Comparison of ENCODE assay signal across 8 mouse cellular contexts in the genomic region with DNA sequence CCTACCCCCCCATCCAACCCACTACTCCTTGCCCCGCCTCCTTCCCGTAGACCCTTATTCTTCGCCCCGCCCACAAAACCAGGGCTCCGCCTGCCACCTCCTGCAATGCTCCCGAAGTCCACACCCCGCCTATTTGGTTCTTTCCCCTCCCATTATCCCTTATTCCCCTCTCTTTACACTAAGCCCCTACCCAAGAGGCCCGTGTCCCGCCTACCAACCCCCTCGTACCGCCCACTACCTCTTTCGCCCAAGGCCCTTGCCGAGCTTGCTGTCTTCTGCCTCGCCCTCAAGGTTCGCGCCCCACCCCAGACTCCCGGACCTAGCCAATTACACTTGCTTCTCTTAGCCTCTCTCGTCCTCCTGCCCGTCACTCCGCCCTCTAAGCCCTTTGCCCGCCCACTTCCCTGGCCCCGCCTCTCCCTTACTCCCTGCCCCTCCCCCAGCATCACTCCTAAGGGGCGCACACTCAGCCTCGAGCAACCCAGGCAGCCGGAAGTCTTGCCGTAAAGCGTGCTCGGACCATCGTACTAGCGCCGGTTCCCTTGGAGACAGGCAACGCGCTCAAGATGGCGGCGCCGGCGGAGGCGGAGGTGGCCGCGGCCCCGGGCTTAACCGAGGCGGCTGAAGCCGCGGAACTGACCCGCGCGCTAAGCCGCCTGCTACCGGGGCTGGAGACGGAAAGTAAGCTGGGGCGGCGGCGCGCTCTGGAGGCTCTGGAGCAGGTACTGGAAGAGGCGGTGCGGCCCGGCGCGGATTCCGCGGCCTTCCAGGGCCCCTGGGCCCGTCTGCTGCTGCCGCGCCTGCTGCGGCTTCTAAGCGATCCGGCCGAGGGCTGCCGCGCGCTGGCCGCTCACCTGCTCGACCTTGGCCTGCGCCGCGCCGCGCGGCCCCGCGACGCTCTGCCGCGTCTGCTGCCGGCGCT. TPM values are rescaled to one million over a fixed set of nuclear protein-coding genes. Genes with fewer than 3 reads are reported as not detected.
A peak's percentile ranks its signal among the peaks of the same experiment; 100 is the strongest.
DNase-seq lines count a peak whose midpoint lies in the region; ATAC-seq and TF ChIP-seq lines count a peak whose summit lies in the region.

TSS of gene Prkar1b (minus strand) at position 321 of the 922 bp plus-strand sequence.
TSS of gene Dnaaf5 (plus strand) at position 543 of the 922 bp plus-strand sequence.

- peak within 1 kb of the TSS; percentile 72; the same call in 1 of the 2 replicates for H3K27ac ChIP-seq in heart, embryonic 12.5 days (ENCODE audit: poor library complexity, severe bottlenecking)
- H3K27ac ChIP-seq in kidney, postnatal 0 days: peak within 1 kb of the TSS; percentile 66
- peak within 1 kb of the TSS; percentile 40; the same call in 1 of the 2 replicates for H3K27ac ChIP-seq in liver, embryonic 11.5 days (ENCODE audit: low read depth, low read length)
- peak within 1 kb of the TSS; percentile 36; the same call in 1 of the 2 replicates for H3K27ac ChIP-seq in stomach, embryonic 14.5 days (ENCODE audit: low read length)

- H3K9ac ChIP-seq in heart, embryonic 12.5 days: peak within 1 kb of the TSS; percentile 89
- peak within 1 kb of the TSS; percentile 64 for H3K9ac ChIP-seq in kidney, postnatal 0 days (ENCODE audit: low read depth, low read length)
- H3K9ac ChIP-seq in liver, embryonic 11.5 days (ENCODE audit: low read depth, low read length): peak within 1 kb of the TSS; percentile 75
- peak within 1 kb of the TSS; percentile 67 for H3K9ac ChIP-seq in stomach, embryonic 14.5 days (replicated peaks; ENCODE audit: low read depth, low read length)

- no peaks in the 10 kb centered on the region for H3K27me3 ChIP-seq in heart, embryonic 12.5 days (replicated peaks)
- H3K27me3 ChIP-seq in kidney, postnatal 0 days (ENCODE audit: insufficient read depth, low read length): no peaks in the 10 kb centered on the region
- no peaks in the 10 kb centered on the region for H3K27me3 ChIP-seq in liver, embryonic 11.5 days (replicated peaks; ENCODE audit: control insufficient read depth, insufficient read depth, low read length)
- no peaks in the 10 kb centered on the region for H3K27me3 ChIP-seq in stomach, embryonic 14.5 days (ENCODE audit: control insufficient read depth, insufficient read depth, low read length)

- DNase-seq in CD4-positive helper T cell, adult 2 months (ENCODE audit: low read depth, low spot score): peak; percentile 100
- DNase-seq in brain, embryonic 18.5 days (ENCODE audit: low read depth, low spot score): peak; percentile 98
- peak; percentile 100 for DNase-seq in kidney, postnatal 0 days (ENCODE audit: low spot score)
- DNase-seq in liver, embryonic 11.5 days (ENCODE audit: low spot score): peak; percentile 99
- DNase-seq in naive thymus-derived CD4-positive, alpha-beta T cell, adult 2 months (ENCODE audit: low read depth): peak; percentile 100

- H3K4me2 ChIP-seq in heart, embryonic 12.5 days: peak within 1 kb of the TSS; percentile 95
- peak within 1 kb of the TSS; percentile 86 for H3K4me2 ChIP-seq in kidney, postnatal 0 days (ENCODE audit: low read length)
- peak within 1 kb of the TSS; percentile 76 for H3K4me2 ChIP-seq in liver, embryonic 11.5 days
- peak within 1 kb of the TSS; percentile 83 for H3K4me2 ChIP-seq in stomach, embryonic 14.5 days (replicated peaks; ENCODE audit: low read depth, low read length)

- WGBS in heart, embryonic 12.5 days: under 1% methylated on average over 82 of the region's 87 CpGs
- WGBS in kidney, postnatal 0 days: under 1% methylated on average over 70 of the region's 87 CpGs
- WGBS in liver, embryonic 11.5 days: under 1% methylated on average over 87 of the region's 87 CpGs
- under 1% methylated on average over 87 of the region's 87 CpGs for WGBS in stomach, embryonic 14.5 days

- TF ChIP-seq CTCF in kidney, postnatal 0 days (IDR thresholded peaks at IDR 0.05; ENCODE audit: low read depth): no peak

- H3K9me3 ChIP-seq in heart, embryonic 12.5 days (replicated peaks): no peaks in the 10 kb centered on the region
- no peaks in the 10 kb centered on the region for H3K9me3 ChIP-seq in kidney, postnatal 0 days (replicated peaks; ENCODE audit: low read length)
- H3K9me3 ChIP-seq in liver, embryonic 11.5 days (ENCODE audit: control insufficient read depth, low read length): no peaks in the 10 kb centered on the region
- no peaks in the 10 kb centered on the region for H3K9me3 ChIP-seq in stomach, embryonic 14.5 days (ENCODE audit: control insufficient read depth, low read depth, low read length)

- ATAC-seq in erythroid progenitor cell, adult 5-6 weeks (replicated peaks; ENCODE audit: low FRiP score, poor library complexity, severe bottlenecking): peak; percentile 92
- ATAC-seq in heart, embryonic 12.5 days (ENCODE audit: insufficient number of reproducible peaks, low FRiP score): peak; percentile 95
- peak; percentile 96 for ATAC-seq in kidney, postnatal 0 days (replicated peaks; ENCODE audit: low FRiP score, low read depth)
- peak; percentile 94 for ATAC-seq in liver, embryonic 11.5 days (replicated peaks; ENCODE audit: low FRiP score)
- ATAC-seq in stomach, embryonic 14.5 days (ENCODE audit: insufficient number of reproducible peaks, insufficient read depth, low FRiP score, low read depth): peak; percentile 96

- peaks cover 32% of the 10 kb centered on the region for H3K36me3 ChIP-seq in heart, embryonic 12.5 days
- H3K36me3 ChIP-seq in kidney, postnatal 0 days (ENCODE audit: insufficient read depth, low read length): peaks cover 28% of the 10 kb centered on the region
- peaks cover 12% of the 10 kb centered on the region for H3K36me3 ChIP-seq in liver, embryonic 11.5 days (ENCODE audit: control insufficient read depth, insufficient read depth, low read length)
- peaks cover 16% of the 10 kb centered on the region for H3K36me3 ChIP-seq in stomach, embryonic 14.5 days (ENCODE audit: control insufficient read depth, insufficient read depth, low read length)

- peak within 1 kb of the TSS; percentile 90 for H3K4me3 ChIP-seq in heart, embryonic 12.5 days
- peak within 1 kb of the TSS; percentile 68 for H3K4me3 ChIP-seq in kidney, postnatal 0 days (replicated peaks; ENCODE audit: low read depth, low read length)
- peak within 1 kb of the TSS; percentile 80 for H3K4me3 ChIP-seq in liver, embryonic 11.5 days (ENCODE audit: low read depth, low read length)
- peak within 1 kb of the TSS; percentile 79 for H3K4me3 ChIP-seq in stomach, embryonic 14.5 days (ENCODE audit: low read depth, low read length)

- peaks cover 21% of the 10 kb centered on the region for H3K4me1 ChIP-seq in heart, embryonic 12.5 days (replicated peaks)
- H3K4me1 ChIP-seq in kidney, postnatal 0 days (replicated peaks; ENCODE audit: insufficient read depth, low read length): 0 out of 2 replicates have a peak, but pooled peaks cover 3% of the 10 kb centered on the region
- peaks cover 9% of the 10 kb centered on the region for H3K4me1 ChIP-seq in liver, embryonic 11.5 days (replicated peaks; ENCODE audit: control insufficient read depth, insufficient read depth, low read length)
- peaks cover 9% of the 10 kb centered on the region for H3K4me1 ChIP-seq in stomach, embryonic 14.5 days (ENCODE audit: control insufficient read depth, insufficient read depth, low read length)

RNA-seq across cellular contexts. Expression of gene Prkar1b, which starts in this region (rescaled TPM):
- total RNA-seq in erythroid progenitor cell, adult 5-6 weeks (2015; ENCODE audit: low replicate concordance): 0.72 TPM in 1 of 2 replicates, not detected in the other
- total RNA-seq in erythroid progenitor cell, adult 5-6 weeks (2017; ENCODE audit: low replicate concordance): 0.08 TPM in 1 of 2 replicates, not detected in the other
- polyA plus RNA-seq in heart, embryonic 12.5 days (2016; fragmentation: Nextera tagmentation; extraction: Ambion mirVana): 10.4 and 11.5 TPM in 2 replicates
- 19.3 and 21.8 TPM in 2 replicates for polyA plus RNA-seq in kidney, postnatal 0 days (2015; fragmentation: Nextera tagmentation; extraction: Ambion mirVana)
- 5.3 and 6.9 TPM in 2 replicates for polyA plus RNA-seq in liver, embryonic 11.5 days (2014; fragmentation: Nextera tagmentation; extraction: Ambion mirVana)
- 19.5 and 20.1 TPM in 2 replicates for polyA plus RNA-seq in stomach, embryonic 14.5 days (2014; fragmentation: Nextera tagmentation; extraction: Ambion mirVana)

RNA-seq across cellular contexts. Expression of gene Dnaaf5, which starts in this region (rescaled TPM):
- total RNA-seq in erythroid progenitor cell, adult 5-6 weeks (2015; ENCODE audit: low replicate concordance): 1.7 and 1.8 TPM in 2 replicates
- total RNA-seq in erythroid progenitor cell, adult 5-6 weeks (2017; ENCODE audit: low replicate concordance): 2.6 and 3.6 TPM in 2 replicates
- 9.8 and 10.5 TPM in 2 replicates for polyA plus RNA-seq in heart, embryonic 12.5 days (2016; fragmentation: Nextera tagmentation; extraction: Ambion mirVana)
- 4.7 and 5.3 TPM in 2 replicates for polyA plus RNA-seq in kidney, postnatal 0 days (2015; fragmentation: Nextera tagmentation; extraction: Ambion mirVana)
- polyA plus RNA-seq in liver, embryonic 11.5 days (2014; fragmentation: Nextera tagmentation; extraction: Ambion mirVana): 17.1 and 17.6 TPM in 2 replicates
- 6.4 TPM in 2 replicates for polyA plus RNA-seq in stomach, embryonic 14.5 days (2014; fragmentation: Nextera tagmentation; extraction: Ambion mirVana)

Comparison
In these comparisons a context has a peak if more than half of its experiments do, and no peak if none do; other contexts are left out.
1. Peak in every context shown above with its lines: DNase-seq, ATAC-seq, H3K4me3 ChIP-seq and H3K27ac ChIP-seq.